Mouse (Mus musculus) cerebellum, adult 2 months (tissue): ENCODE results near the gene Ube2j1.

Experiments used
- CTCF ChIP-seq: fragments of 200-500 bp; IDR thresholded peaks from 2 replicates; pipeline ENCODE4 v1.5.1; 2011; ENCODE audit warnings: low read depth, mild to moderate bottlenecking, control low read depth, low read length, moderate library complexity, borderline replicate concordance; ENCODE audit not compliant: insufficient read depth
- POLR2A ChIP-seq: fragments of 200-500 bp; IDR thresholded peaks from 2 replicates; pipeline ENCODE4 v1.6.1; 2011; ENCODE audit warnings: low read length, control low read depth, borderline replicate concordance; ENCODE audit not compliant: insufficient read depth

- TF ChIP-seq POLR2A = no peak
- TF ChIP-seq CTCF = no peak
These were observed 45.9 kb downstream of the Ube2j1 start for GRCm38 (mm10) chr4:33077161-33077560.
